Mouse (Mus musculus) neural tube, embryonic 12.5 days (tissue): ENCODE measurements at regions not wholly inside any gene's neighbourhood (a gene's known extent, or its start where the extent isn't known, plus 50 kb on each side); places are given as distances from the start of the nearest gene placed in this dataset.

Experiments used
- ATAC-seq: fragments of 200-750 bp; cut with Nextera tagmentation; 2 replicates; pipeline ENCODE4 v1.8.0; 2017; ENCODE audit warnings: low read depth, mild to moderate bottlenecking, moderate TSS enrichment, moderate library complexity; ENCODE audit not compliant: low FRiP score
- H3K27ac ChIP-seq: fragments of 300-500 bp; sonication (generic); 2 replicates; pipeline ENCODE4 v1.5.1; 2016
- H3K27me3 ChIP-seq: fragments of 300-500 bp; sonication (generic); replicated peaks from 2 replicates; pipeline ENCODE4 v1.6.1; 2016; ENCODE audit warnings: mild to moderate bottlenecking
- H3K36me3 ChIP-seq: fragments of 300-500 bp; sonication (generic); 2 replicates; pipeline ENCODE4 v1.6.1; 2016; ENCODE audit warnings: mild to moderate bottlenecking
- H3K4me1 ChIP-seq: fragments of 300-500 bp; sonication (generic); 2 replicates; pipeline ENCODE4 v1.6.1; 2016
- H3K4me2 ChIP-seq: fragments of 300-500 bp; sonication (generic); replicated peaks from 2 replicates; pipeline ENCODE4 v1.6.1; 2016; ENCODE audit warnings: mild to moderate bottlenecking
- H3K4me3 ChIP-seq: fragments of 300-500 bp; sonication (generic); 2 replicates; pipeline ENCODE4 v1.5.1; 2016
- H3K9ac ChIP-seq: fragments of 300-500 bp; sonication (generic); 2 replicates; pipeline ENCODE4 v1.6.1; 2016; ENCODE audit warnings: mild to moderate bottlenecking
- H3K9me3 ChIP-seq: fragments of 300-500 bp; sonication (generic); 2 replicates; pipeline ENCODE4 v1.6.1; 2016; ENCODE audit warnings: mild to moderate bottlenecking
- WGBS: fragments of 180-500 bp; shearing (Covaris S2); methylation state at CpG from one replicate; pipeline ENCODE4 v1.1.7; 2016; 5-methylcytosine and 5-hydroxymethylcytosine counted together

DNA sequence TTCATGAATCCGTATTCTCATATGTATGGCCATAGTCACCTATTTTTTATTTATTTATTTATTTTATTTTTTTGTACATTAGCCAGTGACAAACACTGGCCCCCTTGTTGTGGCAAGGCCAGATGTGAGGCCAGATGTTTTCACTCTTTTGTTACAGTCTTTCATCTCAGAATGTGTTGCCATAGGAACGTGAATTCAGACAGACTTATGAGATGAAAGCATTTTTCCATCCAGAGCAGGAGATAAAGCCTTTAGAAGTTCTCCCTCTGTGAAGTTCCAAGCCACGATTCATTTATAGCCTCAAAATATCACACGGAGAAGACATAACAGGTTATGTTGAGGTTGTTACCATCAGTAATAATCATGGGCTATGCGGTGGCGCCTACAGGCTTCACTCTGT lies 220.9 kb downstream of the Arpp21 start:
- WGBS = 82% methylated on average over 6 of the region's 6 CpGs
- Histone ChIP-seq H3K4me3 (no peak overlapping the region), H3K36me3 (no peaks in the 10 kb centered on the region), H3K27me3 (no peaks in the 10 kb centered on the region), H3K9ac (no peak overlapping the region), H3K9me3 (no peaks in the 10 kb centered on the region), H3K4me1 (no peaks in the 10 kb centered on the region), H3K27ac (no peak overlapping the region), H3K4me2 (no peak overlapping the region)
- no peak for ATAC-seq

DNA sequence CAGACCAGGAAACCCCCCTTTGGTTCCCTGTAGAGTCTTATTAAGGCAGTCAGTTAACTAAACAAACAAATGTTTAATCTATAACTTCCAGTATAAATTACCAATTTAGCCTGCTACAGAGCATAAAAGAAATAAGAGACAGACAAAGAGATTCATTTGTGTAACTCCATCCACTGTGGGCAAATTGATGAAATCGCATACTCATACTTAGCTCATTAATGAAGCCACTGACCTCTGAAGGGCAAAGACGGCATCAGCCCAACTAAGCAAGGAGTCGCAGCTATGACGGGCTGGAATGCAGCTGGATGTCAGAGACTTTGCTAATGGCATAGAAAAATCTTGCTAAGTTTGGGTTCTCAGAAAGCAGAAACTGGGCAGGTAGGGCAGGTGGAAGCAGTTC lies 241.3 kb downstream of the Arpp21 start:
- Histone ChIP-seq H3K36me3 (no peaks in the 10 kb centered on the region), H3K27ac (no peak overlapping the region), H3K9me3 (no peaks in the 10 kb centered on the region), H3K4me3 (no peak overlapping the region), H3K4me1 (no peaks in the 10 kb centered on the region), H3K4me2 (no peak overlapping the region), H3K27me3 (no peaks in the 10 kb centered on the region), H3K9ac (no peak overlapping the region)
- WGBS = 63% methylated on average over 4 of the region's 4 CpGs
- no peak for ATAC-seq

GRCm38 (mm10) chr9:111993844-111994243 lies 241.9 kb downstream of the Arpp21 start:
- no peaks in the 10 kb centered on the region for H3K36me3 ChIP-seq
- no peaks in the 10 kb centered on the region for H3K9me3 ChIP-seq
- no peak overlapping the region for H3K27ac ChIP-seq
- no peaks in the 10 kb centered on the region for H3K4me1 ChIP-seq
- no peak overlapping the region for H3K9ac ChIP-seq
- ATAC-seq = no peak
- WGBS = 54% methylated on average over 4 of the region's 4 CpGs
- H3K4me3 ChIP-seq = no peak overlapping the region
- no peaks in the 10 kb centered on the region for H3K27me3 ChIP-seq
- H3K4me2 ChIP-seq = no peak overlapping the region

DNA sequence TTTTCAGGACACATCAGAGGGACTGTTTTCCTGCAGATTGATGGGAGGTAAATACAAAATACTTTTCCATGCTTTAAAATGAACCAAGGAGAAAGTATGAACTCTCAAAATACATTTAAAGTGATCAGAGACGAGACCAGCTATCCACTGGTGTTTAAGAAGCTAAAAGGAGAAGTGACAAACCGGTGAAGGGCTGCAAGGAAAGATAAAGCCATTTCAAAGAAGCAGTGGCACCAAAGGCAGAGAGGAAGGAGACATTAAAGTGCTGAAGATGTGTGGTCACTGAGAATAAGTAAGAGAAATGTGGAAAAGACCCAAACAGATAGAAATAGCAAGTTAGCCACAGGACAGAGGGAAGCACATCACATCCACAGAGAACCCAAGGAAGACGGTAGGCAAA lies 245.7 kb downstream of the Arpp21 start:
- Histone ChIP-seq H3K27ac (no peak overlapping the region), H3K4me1 (no peaks in the 10 kb centered on the region), H3K9me3 (no peaks in the 10 kb centered on the region), H3K4me3 (no peak overlapping the region), H3K4me2 (no peak overlapping the region), H3K36me3 (no peaks in the 10 kb centered on the region), H3K27me3 (no peaks in the 10 kb centered on the region), H3K9ac (no peak overlapping the region)
- no peak for ATAC-seq
- 84% methylated on average over 3 of the region's 3 CpGs for WGBS

DNA sequence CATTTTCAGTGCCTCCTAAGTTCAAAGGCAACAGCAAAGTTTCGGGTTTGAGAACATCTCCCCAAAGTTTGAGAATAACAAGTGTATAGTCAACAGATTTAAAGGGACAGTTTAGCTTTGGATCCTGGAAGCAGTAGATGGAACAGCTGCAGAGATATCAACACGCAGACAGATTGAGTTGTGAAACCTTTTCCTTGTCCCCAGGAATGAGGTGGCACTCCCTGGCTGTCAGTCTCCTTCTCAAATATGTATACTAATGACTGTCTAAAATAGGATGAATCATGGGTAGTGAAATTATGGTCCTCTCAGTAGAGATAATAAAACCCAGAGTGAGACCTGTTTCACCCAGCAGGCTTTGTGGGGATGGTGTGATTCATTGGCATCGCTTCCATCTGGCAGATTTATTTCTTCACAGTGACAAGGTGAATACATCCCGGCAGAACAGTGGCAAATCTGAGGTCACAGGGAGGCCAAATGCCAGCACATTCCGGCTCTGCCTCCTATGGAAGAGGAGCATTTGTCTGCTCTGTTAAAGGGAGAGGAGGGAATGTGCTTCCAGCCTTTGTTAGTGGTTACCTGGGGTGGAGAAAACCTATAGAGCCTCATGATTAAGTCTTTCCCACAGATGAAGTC lies 272.2 kb downstream of the Arpp21 start:
- H3K36me3 ChIP-seq = no peaks in the 10 kb centered on the region
- H3K4me3 ChIP-seq = no peak overlapping the region
- H3K4me1 ChIP-seq = no peaks in the 10 kb centered on the region; the same call in 1 of the 2 replicates
- 20% methylated on average over 5 of the region's 5 CpGs for WGBS
- no peaks in the 10 kb centered on the region for H3K9me3 ChIP-seq
- ATAC-seq = no peak
- no peak overlapping the region for H3K9ac ChIP-seq
- H3K27ac ChIP-seq = no peak overlapping the region
- no peak overlapping the region for H3K4me2 ChIP-seq
- no peaks in the 10 kb centered on the region for H3K27me3 ChIP-seq

GRCm38 (mm10) chr9:111957799-111958198 lies 267.7 kb upstream of the Stac start:
- WGBS = 56% methylated on average over 2 of the region's 2 CpGs
- no peak overlapping the region for H3K4me2 ChIP-seq
- no peak for ATAC-seq
- no peak overlapping the region for H3K9ac ChIP-seq
- no peak overlapping the region for H3K27ac ChIP-seq
- H3K27me3 ChIP-seq = no peaks in the 10 kb centered on the region
- no peaks in the 10 kb centered on the region for H3K9me3 ChIP-seq
- no peaks in the 10 kb centered on the region for H3K4me1 ChIP-seq
- H3K4me3 ChIP-seq = no peak overlapping the region
- H3K36me3 ChIP-seq = no peaks in the 10 kb centered on the region

- Histone ChIP-seq H3K27me3 (no peaks in the 10 kb centered on the region), H3K27ac (no peak overlapping the region), H3K4me2 (no peak overlapping the region), H3K9ac (no peak overlapping the region), H3K36me3 (no peaks in the 10 kb centered on the region), H3K4me1 (no peaks in the 10 kb centered on the region), H3K9me3 (no peaks in the 10 kb centered on the region), H3K4me3 (no peak overlapping the region)
- ATAC-seq = peak; percentile 13; the same call in 1 of the 2 replicates
- 49% methylated on average over 8 of the region's 8 CpGs for WGBS
These were observed 249.3 kb upstream of the Stac start for GRCm38 (mm10) chr9:111939271-111940067.

DNA sequence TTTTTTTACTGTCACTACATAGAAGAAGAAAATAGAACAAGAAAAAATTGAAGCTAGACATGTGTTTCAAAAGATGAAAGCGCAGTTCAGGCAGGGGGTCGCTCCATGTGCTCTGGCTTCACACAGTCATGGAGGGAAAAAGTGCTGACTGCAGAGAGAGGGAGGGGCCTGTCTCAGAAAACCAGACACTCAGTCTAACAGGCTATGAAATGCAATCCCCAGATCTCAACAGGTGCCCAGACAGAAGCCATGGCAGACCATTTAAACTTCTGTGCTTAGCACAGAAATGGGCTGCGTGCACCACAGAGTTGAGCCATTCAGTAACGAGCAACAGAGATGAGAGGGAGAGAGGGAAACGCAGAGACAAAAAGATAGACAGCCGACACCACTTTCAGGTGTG lies 242.3 kb upstream of the Stac start:
- H3K4me1 ChIP-seq = no peaks in the 10 kb centered on the region
- no peak overlapping the region for H3K27ac ChIP-seq
- H3K9me3 ChIP-seq = no peaks in the 10 kb centered on the region
- no peak for ATAC-seq
- H3K36me3 ChIP-seq = no peaks in the 10 kb centered on the region
- WGBS = 85% methylated on average over 6 of the region's 6 CpGs
- H3K4me3 ChIP-seq = no peak overlapping the region
- H3K9ac ChIP-seq = no peak overlapping the region
- no peak overlapping the region for H3K4me2 ChIP-seq
- H3K27me3 ChIP-seq = no peaks in the 10 kb centered on the region

- no peak overlapping the region for H3K27ac ChIP-seq
- H3K9me3 ChIP-seq = no peaks in the 10 kb centered on the region
- H3K4me3 ChIP-seq = no peak overlapping the region
- no peak overlapping the region for H3K9ac ChIP-seq
- H3K27me3 ChIP-seq = no peaks in the 10 kb centered on the region
- WGBS = 21% methylated on average over 16 of the region's 16 CpGs
- no peak overlapping the region for H3K4me2 ChIP-seq
- H3K36me3 ChIP-seq = no peaks in the 10 kb centered on the region
- no peaks in the 10 kb centered on the region for H3K4me1 ChIP-seq
- peak; percentile 77 for ATAC-seq
These were observed 228.3 kb upstream of the Stac start for GRCm38 (mm10) chr9:111918275-111918940.

DNA sequence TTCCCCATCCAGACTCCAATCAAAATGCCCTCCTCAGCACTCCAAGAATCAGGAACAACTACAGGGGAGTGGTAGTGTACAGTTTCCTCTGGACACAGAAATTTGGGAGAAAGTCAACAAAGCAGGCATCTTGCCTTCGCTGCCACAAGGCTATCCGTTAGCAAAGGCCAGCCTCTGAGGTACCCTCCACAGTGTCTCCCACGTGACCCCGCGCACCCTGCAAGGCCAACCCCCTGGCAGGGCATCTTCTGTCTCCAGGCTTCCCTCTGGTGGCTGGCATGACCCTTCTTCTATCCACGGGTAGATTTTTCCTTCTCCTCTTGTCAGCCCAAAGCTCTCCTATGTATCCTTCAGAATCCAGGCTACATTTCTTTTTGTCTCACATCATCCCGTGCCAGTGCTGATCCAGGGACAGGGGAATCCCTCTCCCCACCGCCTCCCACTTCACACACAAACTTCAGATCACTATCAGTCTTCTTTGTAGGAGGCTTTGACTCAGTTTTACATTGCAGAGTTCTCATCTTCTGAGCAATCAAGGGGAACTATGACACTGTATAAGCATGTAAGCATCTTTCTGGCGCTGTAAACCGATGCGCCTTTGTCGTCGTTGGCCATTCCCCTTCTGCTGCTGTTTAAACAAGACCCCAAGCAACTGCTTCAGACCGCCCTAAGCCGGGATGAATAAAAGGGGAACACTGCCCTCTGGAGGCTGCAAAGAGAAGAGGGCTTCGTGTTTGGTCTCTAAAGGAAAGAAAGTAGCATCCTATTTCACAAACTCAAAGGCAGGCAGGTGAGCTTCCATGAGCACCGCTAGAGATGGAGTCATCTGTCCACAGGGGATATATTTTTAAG lies 226.8 kb upstream of the Stac start:
- Histone ChIP-seq H3K27ac (no peak overlapping the region), H3K9me3 (no peaks in the 10 kb centered on the region), H3K4me3 (no peak overlapping the region), H3K4me1 (no peaks in the 10 kb centered on the region), H3K9ac (peak overlapping the region; percentile 35; the same call in 1 of the 2 replicates), H3K27me3 (no peaks in the 10 kb centered on the region), H3K4me2 (peak overlapping the region; percentile 47), H3K36me3 (no peaks in the 10 kb centered on the region)
- ATAC-seq = peak; percentile 81
- 34% methylated on average over 17 of the region's 17 CpGs for WGBS

- ATAC-seq = no peak
- Histone ChIP-seq H3K4me3 (no peak overlapping the region), H3K9ac (no peak overlapping the region), H3K4me2 (no peak overlapping the region), H3K27me3 (no peaks in the 10 kb centered on the region), H3K27ac (no peak overlapping the region), H3K36me3 (no peaks in the 10 kb centered on the region), H3K9me3 (no peaks in the 10 kb centered on the region), H3K4me1 (no peaks in the 10 kb centered on the region)
- 82% methylated on average over 4 of the region's 4 CpGs for WGBS
These were observed 218.7 kb upstream of the Stac start for GRCm38 (mm10) chr9:111908806-111909205.

DNA sequence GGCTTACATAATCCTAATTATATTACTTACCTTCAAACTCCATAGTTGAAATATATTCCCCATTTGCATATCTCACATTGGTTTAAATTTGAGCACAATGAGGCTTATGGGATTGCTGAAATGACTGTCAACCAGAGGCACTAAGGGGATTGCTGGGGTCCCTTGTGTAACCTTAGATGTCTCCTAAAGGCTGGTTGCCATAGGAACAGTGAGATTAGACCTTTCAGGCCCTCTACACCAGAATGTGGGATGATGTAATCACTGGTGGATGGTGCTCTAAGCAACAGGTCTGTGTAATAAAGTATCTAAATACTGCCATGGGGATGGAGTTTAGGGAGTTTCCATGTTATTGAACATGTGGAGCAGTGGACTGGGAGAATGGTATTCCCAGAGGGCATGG lies 210.0 kb upstream of the Stac start:
- no peak overlapping the region for H3K4me2 ChIP-seq
- no peaks in the 10 kb centered on the region for H3K27me3 ChIP-seq
- no peak overlapping the region for H3K27ac ChIP-seq
- no peaks in the 10 kb centered on the region for H3K9me3 ChIP-seq
- H3K36me3 ChIP-seq = no peaks in the 10 kb centered on the region
- no peaks in the 10 kb centered on the region for H3K4me1 ChIP-seq
- H3K9ac ChIP-seq = no peak overlapping the region
- H3K4me3 ChIP-seq = no peak overlapping the region
- no peak for ATAC-seq
